Mouse (Mus musculus): ENCODE results near the gene Abhd2. TPM values are rescaled to one million over a fixed set of nuclear protein-coding genes. Genes with fewer than 3 reads are reported as not detected.

The Abhd2 gene
- polyA plus RNA-seq, 1 experiment from 2014 or later = 15.7 TPM

DNA sequence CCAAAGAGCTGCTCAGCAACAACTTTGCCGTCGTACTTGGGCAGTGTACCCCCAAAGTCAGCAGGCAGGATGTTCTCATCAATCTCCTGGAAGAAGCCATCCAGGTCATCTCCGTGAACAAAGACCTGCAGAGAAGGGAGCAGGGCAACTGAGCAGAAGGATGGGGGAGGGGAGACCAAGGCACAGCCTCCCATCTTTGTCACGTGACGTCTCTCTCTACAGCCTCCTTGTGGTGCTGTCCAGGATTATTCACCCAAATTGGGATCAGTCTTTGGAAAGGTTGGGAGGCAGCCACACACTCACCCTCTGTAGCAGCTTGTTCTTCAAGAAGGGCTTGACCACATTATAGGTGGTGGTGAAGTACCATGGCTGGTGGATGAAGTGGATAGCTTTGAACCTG, 102.6 kb downstream of the Abhd2 start:
- Histone ChIP-seq H3K9ac (no peak overlapping the region), H3K27me3 (no peaks in the 10 kb centered on the region), H3K27ac (replicated peaks) (no peak overlapping the region), H3K4me1 (replicated peaks) (no peaks in the 10 kb centered on the region), H3K4me2 (no peak overlapping the region), H3K9me3 (no peaks in the 10 kb centered on the region), H3K36me3 (no peaks in the 10 kb centered on the region), H3K4me3 (no peak overlapping the region)
- no peak for ATAC-seq (ENCODE audit: low read depth)
- WGBS = 70% methylated on average over 5 of the region's 5 CpGs

DNA sequence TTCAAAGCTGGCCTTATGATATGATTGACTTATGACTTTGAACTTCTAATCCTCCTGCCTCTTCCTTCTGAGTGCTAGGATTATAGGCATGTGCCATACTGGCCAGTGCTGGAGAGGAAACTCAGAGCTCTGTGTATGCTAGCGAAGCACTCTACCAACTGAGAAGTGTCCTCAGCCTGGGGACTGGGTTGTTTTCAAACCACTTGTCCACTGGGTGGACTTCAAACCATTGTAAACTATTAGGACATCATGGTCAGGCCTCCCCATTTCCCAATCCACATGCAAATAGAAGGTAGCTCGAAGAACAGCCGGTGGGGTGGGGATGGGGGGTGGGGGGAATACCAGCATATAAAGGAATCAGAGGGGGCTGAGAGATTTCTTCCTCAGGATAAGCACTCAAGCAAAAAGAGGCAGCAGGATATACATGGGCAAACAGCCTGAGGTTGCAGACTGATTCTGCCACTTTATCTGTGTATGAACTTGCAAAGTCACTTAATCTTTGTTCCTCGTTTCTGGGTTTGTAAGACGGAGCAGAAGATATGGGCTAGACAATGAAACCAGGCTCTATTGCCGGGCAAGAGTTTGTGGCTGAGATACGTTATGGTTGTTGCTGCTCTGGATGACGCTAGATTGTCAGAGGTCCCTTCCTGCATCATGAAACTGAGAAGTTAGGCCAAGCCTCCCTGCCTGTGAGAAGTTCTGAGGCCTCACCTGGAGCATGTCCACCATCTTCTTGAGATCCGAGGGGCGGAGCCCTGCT, 103.7 kb downstream of the Abhd2 start:
- Histone ChIP-seq H3K36me3 (no peaks in the 10 kb centered on the region), H3K4me2 (no peak overlapping the region), H3K4me3 (no peak overlapping the region), H3K27me3 (no peaks in the 10 kb centered on the region), H3K4me1 (replicated peaks) (no peaks in the 10 kb centered on the region), H3K9ac (no peak overlapping the region), H3K9me3 (no peaks in the 10 kb centered on the region), H3K27ac (replicated peaks) (no peak overlapping the region)
- ATAC-seq (ENCODE audit: low read depth) = no peak
- WGBS = 86% methylated on average over 10 of the region's 10 CpGs

DNA sequence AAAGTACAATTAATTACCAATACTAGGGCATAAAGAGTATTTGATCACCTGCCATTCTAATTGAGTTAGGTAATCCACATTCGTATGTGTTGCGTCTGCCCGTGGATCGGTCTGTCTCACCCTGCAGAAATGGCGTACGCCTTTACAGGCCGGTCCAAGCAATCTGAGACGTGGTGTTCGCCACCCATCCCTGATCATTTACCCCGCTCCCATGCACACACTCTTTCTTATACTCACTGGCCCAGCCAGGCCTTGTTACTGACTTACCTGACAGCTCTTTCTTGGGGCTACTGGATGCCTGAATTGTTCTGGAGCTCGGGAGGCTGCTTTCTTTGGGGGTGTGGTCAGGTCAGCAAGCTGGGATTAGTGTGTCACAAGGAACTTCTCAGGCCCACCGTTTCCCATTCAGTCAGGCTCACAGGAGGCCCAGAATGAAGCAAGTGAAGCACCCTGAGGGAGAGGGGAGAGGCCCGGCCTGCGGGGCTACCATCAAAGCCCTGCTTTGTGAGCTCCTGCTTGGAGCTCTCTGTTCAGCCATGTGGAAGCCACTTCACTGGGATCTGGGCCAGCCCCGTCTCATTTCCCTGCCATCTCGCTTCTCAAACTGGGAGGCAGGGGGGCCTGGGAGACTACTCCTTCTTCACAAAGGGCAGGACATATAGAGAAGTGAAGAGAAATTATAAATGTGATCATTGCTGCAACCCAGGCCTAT, 113.6 kb downstream of the Abhd2 start, which contains the start of gene Rlbp1:
TSS of gene Rlbp1 (minus strand) at position 627 of the 712 bp plus-strand sequence.
- Histone ChIP-seq H3K4me1 (replicated peaks) (peaks cover 28% of the 10 kb centered on the region), H3K4me3 (no peak within 1 kb of the TSS), H3K27me3 (no peaks in the 10 kb centered on the region), H3K4me2 (peak within 1 kb of the TSS; percentile 10; the same call in 1 of the 2 replicates), H3K27ac (replicated peaks) (peak within 1 kb of the TSS; percentile 55), H3K36me3 (no peaks in the 10 kb centered on the region), H3K9me3 (no peaks in the 10 kb centered on the region), H3K9ac (0 out of 2 replicates have a peak within 1 kb of the TSS, but pooled peaks have one; percentile 1)
- ATAC-seq (ENCODE audit: low read depth) = peak; percentile 62; the same call in 1 of the 2 replicates
- 65% methylated on average over 16 of the region's 16 CpGs for WGBS

DNA sequence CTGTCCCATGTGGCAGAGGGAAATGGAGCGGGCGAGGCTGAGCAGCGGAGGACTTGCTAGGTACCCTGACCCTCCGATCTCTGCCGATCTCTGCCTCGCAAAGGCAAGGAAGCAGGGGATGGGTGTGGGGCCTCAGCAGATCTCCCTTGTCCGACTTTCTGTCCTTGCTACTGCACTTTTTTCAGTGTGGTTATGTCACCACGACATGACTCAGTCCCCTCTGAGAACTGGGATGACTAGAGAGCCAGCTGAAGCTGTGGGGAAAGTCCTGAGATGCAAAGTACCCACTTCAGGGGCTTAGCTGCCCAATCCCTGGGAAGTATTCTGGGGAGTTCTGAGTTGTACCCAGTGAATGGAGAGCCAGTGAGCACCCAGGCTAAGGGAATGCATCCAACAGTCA, 114.1 kb downstream of the Abhd2 start:
- WGBS = 76% methylated on average over 8 of the region's 8 CpGs
- H3K27ac ChIP-seq (replicated peaks) = peak overlapping the region; percentile 55
- ATAC-seq (ENCODE audit: low read depth) = no peak; the same call in 1 of the 2 replicates
- no peaks in the 10 kb centered on the region for H3K27me3 ChIP-seq
- H3K4me2 ChIP-seq = no peak overlapping the region
- no peaks in the 10 kb centered on the region for H3K36me3 ChIP-seq
- no peaks in the 10 kb centered on the region for H3K9me3 ChIP-seq
- no peak overlapping the region for H3K9ac ChIP-seq
- H3K4me3 ChIP-seq = no peak overlapping the region
- peaks cover 30% of the 10 kb centered on the region for H3K4me1 ChIP-seq (replicated peaks)

DNA sequence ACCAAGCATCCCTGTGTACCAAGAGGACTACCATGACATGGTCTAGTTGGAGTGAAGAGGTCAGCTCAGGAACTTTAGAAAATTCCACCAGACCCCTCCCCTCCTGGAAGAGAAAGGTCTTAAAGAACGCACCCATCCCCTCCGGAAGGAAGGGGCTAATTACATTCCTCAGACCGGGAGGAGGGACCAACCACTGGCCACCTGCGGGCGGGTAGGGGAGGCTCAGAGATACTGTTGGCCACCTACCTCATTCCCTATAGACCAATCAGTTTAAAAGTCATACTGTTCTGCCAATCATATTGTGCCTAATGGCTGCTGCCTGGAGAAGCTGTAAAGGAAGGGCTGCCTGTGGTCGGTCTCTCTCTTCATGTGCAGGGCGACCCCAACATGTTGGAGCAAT, 115.0 kb downstream of the Abhd2 start:
- no peak for ATAC-seq (ENCODE audit: low read depth)
- no peaks in the 10 kb centered on the region for H3K9me3 ChIP-seq
- no peak overlapping the region for H3K27ac ChIP-seq (replicated peaks)
- H3K9ac ChIP-seq = no peak overlapping the region
- H3K4me1 ChIP-seq (replicated peaks) = peaks cover 38% of the 10 kb centered on the region
- no peak overlapping the region for H3K4me3 ChIP-seq
- 47% methylated on average over 7 of the region's 7 CpGs for WGBS
- no peaks in the 10 kb centered on the region for H3K27me3 ChIP-seq
- H3K36me3 ChIP-seq = no peaks in the 10 kb centered on the region
- H3K4me2 ChIP-seq = no peak overlapping the region

DNA sequence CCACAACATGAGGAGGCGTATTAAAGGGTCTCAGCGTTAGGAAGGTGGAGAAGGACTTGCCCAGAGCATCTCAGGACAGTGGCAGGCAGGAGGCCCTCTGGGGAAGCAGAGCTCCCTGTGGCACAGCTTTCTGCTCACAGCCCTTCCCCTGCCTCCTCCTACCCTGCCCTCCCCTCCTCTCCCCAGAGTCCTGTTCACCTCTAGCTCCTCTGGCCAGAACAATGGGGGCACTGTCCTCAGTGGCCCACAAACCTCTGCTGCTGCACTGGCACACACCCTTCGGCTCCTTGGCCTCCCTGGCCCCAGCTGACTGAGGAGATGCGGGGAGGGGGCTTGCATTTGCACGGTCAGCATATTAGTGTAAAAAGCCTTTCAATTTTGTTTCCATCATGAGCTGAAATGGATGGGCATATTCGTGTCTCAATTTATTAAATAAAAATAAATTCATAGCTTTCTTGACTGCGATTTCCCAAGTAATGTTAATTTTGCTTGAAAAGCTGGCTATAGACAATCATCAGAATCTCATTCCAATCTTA, 115.7 kb downstream of the Abhd2 start:
- no peaks in the 10 kb centered on the region for H3K27me3 ChIP-seq
- H3K4me1 ChIP-seq (replicated peaks) = peaks cover 40% of the 10 kb centered on the region
- no peak overlapping the region for H3K4me3 ChIP-seq
- H3K36me3 ChIP-seq = no peaks in the 10 kb centered on the region
- WGBS = 63% methylated on average over 7 of the region's 7 CpGs
- H3K4me2 ChIP-seq = no peak overlapping the region
- H3K27ac ChIP-seq (replicated peaks) = peak overlapping the region; percentile 52
- H3K9me3 ChIP-seq = no peaks in the 10 kb centered on the region
- H3K9ac ChIP-seq = no peak overlapping the region; the same call in 1 of the 2 replicates
- no peak for ATAC-seq (ENCODE audit: low read depth)

DNA sequence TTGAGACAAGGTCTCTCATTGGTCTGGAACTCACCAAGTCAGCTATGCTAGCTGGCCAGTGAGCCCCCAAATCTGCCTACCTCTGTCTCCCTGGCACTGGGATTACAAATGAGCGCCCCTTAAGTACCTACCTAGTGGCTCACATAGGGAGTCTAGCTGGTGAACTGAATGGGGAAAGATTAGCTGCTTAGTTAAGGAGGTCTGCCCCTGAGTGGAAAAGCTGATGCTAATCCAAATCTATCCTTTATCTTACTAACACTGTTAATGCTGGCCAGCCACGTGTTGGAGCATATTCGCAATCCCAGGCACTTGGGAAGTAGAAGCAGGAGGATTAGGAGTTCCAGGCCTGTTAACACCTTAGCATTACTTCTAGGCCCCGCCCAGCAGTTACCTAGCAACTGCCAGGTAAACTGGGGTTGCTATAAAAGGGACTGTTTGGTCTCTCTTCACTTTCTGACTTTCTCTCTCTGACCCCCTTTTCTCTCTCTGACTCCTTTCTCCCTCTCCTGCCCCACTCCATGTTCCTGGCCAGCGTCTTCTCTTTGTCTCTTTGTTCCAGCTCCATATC, 117.2 kb downstream of the Abhd2 start:
- Histone ChIP-seq H3K4me2 (no peak overlapping the region), H3K27ac (replicated peaks) (no peak overlapping the region), H3K36me3 (no peaks in the 10 kb centered on the region), H3K27me3 (no peaks in the 10 kb centered on the region), H3K4me3 (no peak overlapping the region), H3K4me1 (replicated peaks) (peaks cover 40% of the 10 kb centered on the region), H3K9me3 (no peaks in the 10 kb centered on the region), H3K9ac (no peak overlapping the region)
- no peak for ATAC-seq (ENCODE audit: low read depth)
- WGBS = 72% methylated on average over 5 of the region's 5 CpGs

DNA sequence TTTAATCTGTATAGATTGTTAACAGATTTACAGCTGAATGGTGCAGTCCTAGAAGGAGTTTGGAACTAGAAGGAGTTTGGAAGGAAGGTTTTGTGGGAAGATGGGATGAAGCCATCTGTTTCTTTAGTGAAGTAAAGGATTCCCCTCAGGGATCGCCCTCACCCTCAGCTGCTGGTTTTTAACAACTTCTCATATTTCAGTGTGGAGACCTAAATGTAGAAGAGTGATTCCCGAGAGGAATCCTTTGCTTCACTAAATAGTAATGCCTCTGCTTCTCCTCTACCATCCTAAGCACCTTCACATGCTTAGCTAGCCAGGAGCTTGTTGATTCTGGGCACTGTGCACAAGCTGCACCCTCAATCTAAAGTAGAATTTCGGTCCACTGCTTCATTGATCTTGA, 118.5 kb downstream of the Abhd2 start:
- Histone ChIP-seq H3K4me2 (peak overlapping the region; percentile 96), H3K27me3 (no peaks in the 10 kb centered on the region), H3K9ac (peak overlapping the region; percentile 76), H3K4me3 (peak overlapping the region; percentile 53), H3K9me3 (no peaks in the 10 kb centered on the region), H3K4me1 (replicated peaks) (peaks cover 40% of the 10 kb centered on the region), H3K36me3 (no peaks in the 10 kb centered on the region), H3K27ac (replicated peaks) (peak overlapping the region; percentile 78)
- 0 out of 2 replicates have a peak, but pooled peaks have one; percentile 12 for ATAC-seq (ENCODE audit: low read depth)
- WGBS = 11% methylated on average over 3 of the region's 3 CpGs

DNA sequence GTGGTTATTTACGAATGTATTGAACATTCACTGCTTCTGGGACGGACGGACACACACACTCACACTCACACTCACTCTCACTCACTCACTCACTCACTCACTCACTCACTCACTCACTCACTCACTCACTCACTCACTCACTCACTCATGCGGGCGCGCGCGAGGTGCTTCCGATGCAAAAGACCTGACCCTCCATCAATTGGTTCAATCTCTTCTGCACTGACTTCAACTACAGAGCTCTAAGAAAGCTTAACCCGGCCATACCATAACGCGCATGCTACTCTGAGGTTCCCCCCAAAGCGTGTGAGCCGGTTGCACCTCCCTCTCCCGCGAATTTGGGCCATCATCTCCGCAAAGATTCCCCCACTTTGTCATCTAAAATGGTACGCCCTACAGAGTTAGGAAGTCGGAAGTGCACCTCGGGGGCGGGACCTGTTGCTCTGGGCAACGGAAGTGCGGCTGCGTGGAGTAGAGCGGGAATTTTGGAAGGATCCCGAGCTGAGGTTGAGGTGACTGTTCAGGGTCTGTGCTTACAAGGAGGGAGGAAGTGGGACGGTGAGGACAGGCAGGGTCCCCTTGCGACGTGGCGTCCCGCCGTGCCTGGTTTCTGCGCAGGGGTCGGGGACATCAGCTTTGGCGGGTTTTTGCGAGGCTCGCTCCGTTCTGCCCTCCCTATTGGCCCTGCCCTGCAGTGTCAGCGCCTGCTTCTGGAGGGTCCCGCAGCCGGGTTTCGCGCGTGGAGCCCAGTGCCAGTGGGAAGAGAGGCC, 119.1 kb downstream of the Abhd2 start, which contains the start of gene Fanci:
TSS of gene Fanci (plus strand) at position 47 of the 767 bp plus-strand sequence.
- peaks cover 34% of the 10 kb centered on the region for H3K4me1 ChIP-seq (replicated peaks)
- H3K36me3 ChIP-seq = no peaks in the 10 kb centered on the region
- H3K27ac ChIP-seq (replicated peaks) = peak within 1 kb of the TSS; percentile 78
- H3K9me3 ChIP-seq = no peaks in the 10 kb centered on the region
- WGBS = under 1% methylated on average over 44 of the region's 44 CpGs
- H3K9ac ChIP-seq = peak within 1 kb of the TSS; percentile 76
- peak within 1 kb of the TSS; percentile 53 for H3K4me3 ChIP-seq
- no peaks in the 10 kb centered on the region for H3K27me3 ChIP-seq
- peak; percentile 86 for ATAC-seq (ENCODE audit: low read depth)
- H3K4me2 ChIP-seq = peak within 1 kb of the TSS; percentile 96

DNA sequence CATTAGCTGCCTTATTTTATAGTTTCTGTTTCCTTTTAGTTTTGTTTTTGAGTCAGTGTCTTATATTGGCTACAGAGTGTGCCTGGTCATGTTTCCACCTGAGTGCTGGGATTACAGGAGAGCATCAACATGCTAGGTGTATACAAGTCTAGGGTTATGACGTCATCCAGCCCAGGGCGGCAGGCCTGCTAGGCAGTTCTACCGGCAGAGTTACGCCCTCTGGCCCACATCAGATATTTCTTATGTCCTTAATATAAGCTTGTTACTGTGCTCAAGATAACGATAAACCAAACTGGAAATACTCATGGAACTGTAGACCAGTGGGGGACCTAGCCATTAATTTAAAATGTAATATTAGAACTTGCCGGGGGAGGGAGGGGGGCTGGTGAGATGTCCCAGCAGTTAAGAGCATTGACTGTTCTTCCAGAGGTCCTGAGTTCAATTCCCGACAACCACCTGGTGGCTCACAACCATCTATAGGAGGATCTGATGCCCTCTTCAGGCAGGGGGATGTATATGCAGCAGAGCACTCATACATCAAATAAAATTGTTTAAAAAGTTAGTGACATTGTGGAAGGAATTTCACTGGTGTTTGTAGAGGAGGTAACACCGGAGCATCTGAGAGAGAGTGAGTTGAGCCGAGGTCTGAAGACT, 120.0 kb downstream of the Abhd2 start:
- WGBS = 63% methylated on average over 9 of the region's 9 CpGs
- H3K4me2 ChIP-seq = peak overlapping the region; percentile 96
- no peak overlapping the region for H3K27ac ChIP-seq (replicated peaks)
- ATAC-seq (ENCODE audit: low read depth) = no peak
- H3K27me3 ChIP-seq = no peaks in the 10 kb centered on the region
- no peaks in the 10 kb centered on the region for H3K9me3 ChIP-seq
- H3K9ac ChIP-seq = no peak overlapping the region
- H3K4me3 ChIP-seq = peak overlapping the region; percentile 53
- H3K4me1 ChIP-seq (replicated peaks) = peaks cover 32% of the 10 kb centered on the region
- H3K36me3 ChIP-seq = no peaks in the 10 kb centered on the region

DNA sequence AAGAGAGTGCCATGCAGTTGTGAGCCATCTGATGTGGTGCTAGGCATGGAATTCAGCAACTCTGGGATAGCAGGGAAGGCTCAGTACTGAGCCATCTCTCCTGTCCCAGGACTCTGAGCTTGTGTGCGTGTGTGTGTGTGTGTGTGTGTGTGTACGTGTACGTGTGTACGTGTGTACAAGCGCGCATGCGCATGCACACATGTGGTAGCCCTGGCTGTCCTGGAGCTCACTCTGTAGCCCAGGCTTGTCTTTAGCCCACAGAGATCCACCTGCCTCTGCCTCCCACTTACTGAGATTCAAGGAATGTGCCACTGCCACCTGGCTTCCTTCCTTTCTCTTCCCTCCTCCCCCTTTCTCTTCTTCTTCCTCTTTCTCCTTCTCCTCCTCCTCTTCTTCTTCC, 120.9 kb downstream of the Abhd2 start:
- no peak for ATAC-seq (ENCODE audit: low read depth)
- Histone ChIP-seq H3K9me3 (no peaks in the 10 kb centered on the region), H3K4me3 (no peak overlapping the region), H3K4me1 (replicated peaks) (peaks cover 27% of the 10 kb centered on the region), H3K27me3 (no peaks in the 10 kb centered on the region), H3K27ac (replicated peaks) (no peak overlapping the region), H3K4me2 (no peak overlapping the region), H3K36me3 (no peaks in the 10 kb centered on the region), H3K9ac (no peak overlapping the region)
- 98% methylated on average over 7 of the region's 7 CpGs for WGBS

Data from neural tube, embryonic 13.5 days (tissue).